Mouse (Mus musculus): Measurements from ENCODE around the gene Hepacam2.

Gene Hepacam2

DNA sequence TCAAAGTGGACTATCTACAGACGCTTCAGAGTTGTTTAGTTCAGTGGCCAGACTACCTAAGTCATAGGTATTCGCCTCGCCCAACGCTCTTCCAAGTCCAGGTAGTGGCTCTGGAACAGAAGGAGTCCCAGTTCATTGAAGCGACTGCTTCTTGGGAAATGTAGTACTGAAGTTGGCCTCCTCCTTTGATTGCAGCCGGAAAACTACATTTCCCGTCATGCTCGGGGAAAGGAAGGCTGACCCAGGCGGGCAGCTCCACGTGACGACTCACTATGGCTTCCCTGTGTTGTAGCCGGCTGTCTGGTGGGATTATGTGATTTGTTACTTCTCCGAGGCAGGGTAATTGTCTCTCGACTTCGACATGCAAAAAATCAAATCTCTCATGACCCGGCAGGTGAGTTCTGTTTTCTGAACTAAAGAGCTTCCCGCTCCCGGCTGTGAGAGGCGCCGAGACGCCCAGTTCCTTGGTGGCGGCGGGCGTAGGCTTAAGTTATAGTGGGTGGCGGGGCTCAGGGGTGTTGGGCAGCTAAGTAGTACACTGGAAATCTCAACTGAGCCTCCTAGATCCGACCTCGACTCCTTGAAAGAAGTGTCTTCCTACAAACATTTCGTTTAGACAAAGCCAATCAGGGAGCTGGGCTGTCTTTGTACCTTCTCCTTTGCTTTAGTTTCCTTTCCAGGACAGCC lies at the start of gene Hepacam2, which contains the start of gene Vps50:
TSS of gene Hepacam2 (minus strand) at position 137 of the 687 bp plus-strand sequence.
TSS of gene Vps50 (plus strand) at position 221 of the 687 bp plus-strand sequence.
- peak; percentile 93 for DNase-seq

DNA sequence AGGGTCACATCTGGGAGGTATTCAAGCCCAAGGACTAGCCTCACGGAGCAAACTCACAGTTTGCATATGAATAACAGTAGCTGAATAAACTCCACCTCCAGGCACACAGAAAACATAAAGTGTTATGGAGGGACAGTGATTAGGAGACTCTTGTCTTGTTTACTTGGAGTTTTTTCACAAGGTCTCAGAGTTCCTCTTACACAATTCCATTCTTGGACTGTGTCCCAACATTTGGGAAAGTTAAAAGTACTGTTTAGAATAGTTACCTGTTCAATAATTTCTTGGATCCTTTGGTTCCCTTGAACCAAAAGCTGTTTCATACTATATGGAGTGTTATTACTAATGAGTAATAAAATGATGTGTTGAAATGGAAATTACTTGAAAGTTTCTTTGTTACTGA lies 46.9 kb upstream of the Hepacam2 start:
- DNase-seq: no peak

DNA sequence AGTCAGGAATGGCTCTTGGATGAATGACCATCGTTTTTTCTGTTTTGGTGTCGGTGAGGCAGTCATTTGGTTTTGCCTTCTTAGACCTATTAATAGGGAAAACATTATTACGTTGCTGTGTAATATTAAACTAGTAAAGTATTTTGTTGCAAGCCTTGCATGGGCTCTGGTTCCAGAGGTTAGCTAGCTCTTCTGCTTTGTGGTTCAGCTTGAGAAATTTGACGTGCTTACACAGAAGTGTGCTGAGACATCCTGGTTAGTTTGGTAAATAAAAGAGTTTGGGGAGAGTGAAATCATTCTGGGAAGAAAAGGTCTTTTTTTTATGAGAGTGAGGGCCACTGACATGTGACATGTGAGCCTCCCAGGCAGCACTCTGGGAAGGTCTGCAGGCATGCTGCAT lies 45.8 kb upstream of the Hepacam2 start:
- DNase-seq: no peak

DNA sequence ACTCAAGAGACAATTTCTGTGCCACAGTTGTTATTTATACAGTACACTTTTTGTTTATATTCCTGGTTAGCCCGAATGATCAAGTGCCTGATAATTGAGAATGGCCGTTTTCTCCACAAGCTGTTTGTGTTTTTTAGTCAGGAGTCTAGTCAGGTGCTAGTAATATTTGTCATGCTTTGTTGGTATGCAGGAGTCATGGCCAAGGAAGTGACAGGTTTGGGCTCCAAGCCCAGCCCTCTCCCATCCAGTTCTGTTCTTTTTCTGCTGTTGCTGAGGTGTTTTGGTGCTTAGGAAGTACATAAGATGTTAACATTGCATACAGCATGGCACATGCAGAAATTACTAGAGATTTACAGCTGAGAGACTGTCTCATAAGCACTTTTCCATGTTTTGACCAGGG lies 41.4 kb upstream of the Hepacam2 start:
- no peak for DNase-seq

DNA sequence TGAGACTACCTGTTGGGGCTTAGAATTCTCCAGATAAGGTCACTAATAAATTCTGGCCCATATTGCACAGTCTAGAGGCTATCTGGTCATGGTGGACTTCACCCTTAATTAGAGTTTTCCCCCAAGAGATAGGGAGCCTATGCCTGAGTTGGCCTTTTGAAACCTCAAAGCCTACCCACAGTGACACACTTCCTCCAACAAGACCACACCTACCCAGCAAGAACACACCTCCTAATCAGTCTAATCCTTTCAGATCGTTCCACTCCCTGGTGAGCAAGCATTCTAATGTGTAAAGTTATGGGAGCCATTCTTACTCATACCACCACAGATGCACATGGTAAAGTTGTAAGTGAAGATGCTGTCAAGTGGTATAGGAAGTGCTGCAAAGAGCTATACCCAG lies 38.0 kb upstream of the Hepacam2 start:
- DNase-seq: no peak

DNA sequence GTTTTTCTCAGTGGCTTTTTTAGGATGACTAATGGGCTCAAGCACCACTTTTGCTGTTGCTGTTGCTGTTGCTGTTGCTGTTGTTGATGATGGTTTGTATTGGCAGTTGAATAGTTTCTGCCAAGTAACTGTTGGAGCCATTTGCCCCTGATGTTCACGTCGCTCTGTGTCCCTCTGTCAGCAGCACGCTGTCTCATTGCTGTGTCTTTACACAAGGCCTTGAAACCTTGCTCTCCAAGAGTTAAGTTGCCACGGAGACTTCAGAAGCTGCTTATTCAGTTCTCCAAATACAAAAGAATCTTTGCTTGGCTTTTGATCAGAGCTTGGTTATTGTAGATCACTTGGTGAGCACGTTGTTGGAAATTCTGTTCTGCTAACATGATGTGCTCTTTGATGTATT lies 33.3 kb upstream of the Hepacam2 start:
- DNase-seq: no peak

DNA sequence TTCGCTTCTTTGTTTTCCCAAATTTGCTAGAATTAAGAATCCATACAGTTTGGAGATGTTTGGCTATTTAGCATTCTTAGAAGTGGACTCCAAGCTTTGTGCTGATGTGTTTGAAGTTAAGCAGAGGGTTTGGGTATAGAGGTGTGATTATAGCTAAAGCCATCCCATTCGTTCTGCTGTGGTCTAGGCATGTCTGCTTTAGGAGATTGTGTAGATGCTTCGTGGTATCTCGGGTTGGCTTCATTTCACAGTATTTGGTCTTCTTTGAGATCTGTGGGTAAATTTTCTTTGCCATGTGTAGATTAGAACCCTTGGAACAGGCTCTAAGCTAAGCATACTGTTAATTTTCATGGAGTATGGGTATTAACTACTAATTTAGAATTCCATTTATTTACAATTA lies 30.1 kb upstream of the Hepacam2 start:
- no peak for DNase-seq

DNA sequence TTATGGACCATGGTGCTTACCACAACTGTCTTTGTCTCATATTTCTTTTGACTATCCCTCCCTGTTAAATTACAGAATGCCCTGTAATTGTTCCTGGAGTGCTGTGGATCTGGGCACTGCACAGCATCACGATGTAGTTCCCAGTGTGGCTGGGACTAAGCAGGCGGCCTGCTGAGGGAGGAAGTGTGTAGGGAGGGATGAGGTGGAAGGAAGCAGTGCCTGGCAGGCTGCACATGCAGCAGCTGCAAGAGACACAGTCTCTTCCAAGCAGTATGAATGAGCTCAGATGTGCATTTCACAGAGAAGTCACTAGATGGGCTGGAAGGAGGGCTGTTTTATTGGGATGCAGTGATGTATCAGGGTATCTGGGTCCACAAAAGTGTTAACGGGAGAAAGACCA lies 14.5 kb upstream of the Hepacam2 start:
- DNase-seq: peak; percentile 63

DNA sequence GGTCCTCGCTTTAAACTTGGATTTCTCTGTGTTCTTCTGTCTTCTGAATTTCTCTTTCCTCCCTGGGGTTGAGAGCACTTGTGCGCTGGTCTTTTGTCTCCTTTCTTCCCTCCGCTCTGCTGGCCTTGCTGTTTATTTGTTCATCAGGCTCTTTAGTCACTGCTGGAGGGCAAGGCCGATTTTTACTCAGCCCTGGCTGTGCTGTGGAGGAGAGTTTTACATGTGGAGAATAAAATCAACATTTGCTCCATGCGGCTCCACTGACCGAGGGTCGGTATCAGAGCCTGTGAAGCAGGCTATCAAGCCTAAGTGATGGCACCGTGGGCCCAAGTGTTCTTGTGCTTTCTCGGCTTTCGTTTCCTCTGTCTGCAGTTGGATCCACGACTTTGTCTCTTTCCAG lies 13.5 kb upstream of the Hepacam2 start:
- DNase-seq: peak; percentile 48

DNA sequence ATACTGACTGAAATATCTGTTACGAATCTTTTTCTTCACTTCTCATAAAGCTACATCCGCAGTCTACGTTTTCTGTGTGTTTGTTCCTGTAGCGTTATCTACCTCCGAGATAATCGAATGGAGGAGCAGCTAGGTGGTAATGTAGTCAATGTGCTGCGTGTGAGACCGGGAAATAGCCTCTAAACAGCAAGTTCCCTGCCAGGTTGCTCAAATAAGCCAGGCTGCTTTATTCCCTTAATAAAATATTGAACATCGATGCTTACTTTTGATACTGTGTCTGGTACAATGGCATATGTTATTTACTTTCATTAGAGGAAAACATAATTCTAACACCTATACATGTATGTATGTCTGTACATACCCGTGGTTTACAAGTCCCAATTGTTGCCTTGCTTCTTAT lies 13.0 kb upstream of the Hepacam2 start:
- peak; percentile 39 for DNase-seq

DNA sequence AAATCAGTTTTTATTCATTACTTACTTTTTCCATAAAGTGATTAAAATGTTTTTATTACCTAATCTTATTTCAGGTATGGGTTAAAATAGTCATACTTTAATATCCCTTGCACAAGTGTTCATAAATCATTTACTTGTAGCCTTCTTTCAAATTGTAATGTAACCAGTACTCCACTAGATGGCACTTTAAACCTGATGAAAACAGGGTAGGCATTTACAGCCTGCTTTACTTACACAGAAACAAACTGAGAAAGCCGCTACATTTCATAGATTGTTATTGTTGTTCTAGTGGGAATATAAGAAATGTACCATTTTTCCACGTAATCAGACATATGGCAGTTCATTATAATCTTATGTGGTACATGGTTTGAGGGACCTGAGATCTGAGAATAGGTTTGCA lies 11.7 kb upstream of the Hepacam2 start:
- peak; percentile 83 for DNase-seq

DNA sequence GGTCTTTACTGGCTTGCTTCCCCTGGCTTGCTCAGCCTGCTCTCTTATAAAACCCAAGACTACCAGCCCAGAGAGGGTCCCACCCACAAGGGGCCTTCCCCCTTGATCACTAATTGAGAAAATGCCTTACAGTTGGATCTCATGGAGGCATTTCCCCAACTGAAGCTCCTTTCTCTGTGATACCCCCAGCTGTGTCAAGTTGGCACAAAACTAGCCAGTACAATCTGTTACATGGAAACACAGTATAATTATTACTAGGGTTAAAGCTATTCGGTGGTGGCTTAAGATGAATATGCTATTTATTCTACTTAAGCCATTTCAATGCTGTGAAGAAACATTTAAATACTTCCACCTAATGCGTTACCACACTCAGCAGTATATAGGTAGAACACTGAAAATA lies 10.1 kb upstream of the Hepacam2 start:
- DNase-seq: peak; percentile 60

DNA sequence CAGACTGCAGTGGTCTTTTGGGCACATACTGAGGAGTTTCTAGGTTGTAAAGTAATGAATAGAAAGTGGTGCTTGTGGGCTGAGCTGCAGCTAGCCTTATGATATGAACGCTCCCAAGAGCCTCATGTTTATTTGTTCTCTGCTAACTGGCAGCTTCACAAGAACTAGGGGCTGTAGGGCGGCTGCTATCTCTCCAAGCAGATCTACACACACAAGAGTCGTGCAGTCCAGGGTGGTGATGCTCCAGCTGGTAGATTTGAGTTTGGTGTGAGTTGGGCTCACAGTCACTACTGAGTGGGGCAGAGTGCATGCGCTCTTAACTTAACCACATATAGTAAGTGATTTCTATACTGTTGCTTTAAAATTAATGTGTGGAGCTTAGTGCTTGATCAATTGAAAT lies 9.0 kb upstream of the Hepacam2 start:
- no peak for DNase-seq

DNA sequence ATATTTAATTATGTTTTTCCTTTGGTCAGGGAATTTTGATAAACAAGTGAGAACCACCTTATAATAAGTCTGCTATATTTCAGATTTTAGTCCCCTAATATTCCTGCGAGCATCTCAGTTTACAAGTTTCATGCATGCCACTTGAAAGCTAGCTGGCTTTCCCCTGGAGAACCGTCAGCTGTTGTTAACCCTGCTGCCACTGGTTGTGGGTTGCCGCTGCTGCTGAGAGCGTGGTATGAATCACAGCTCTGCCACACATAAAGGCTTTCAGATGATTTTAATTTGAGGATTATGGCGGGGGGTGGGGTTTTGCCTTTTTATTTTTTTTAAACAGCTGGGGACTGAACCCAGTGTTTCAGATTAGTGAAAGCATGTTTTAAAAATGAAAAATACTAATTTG lies 7.2 kb upstream of the Hepacam2 start:
- no peak for DNase-seq

DNA sequence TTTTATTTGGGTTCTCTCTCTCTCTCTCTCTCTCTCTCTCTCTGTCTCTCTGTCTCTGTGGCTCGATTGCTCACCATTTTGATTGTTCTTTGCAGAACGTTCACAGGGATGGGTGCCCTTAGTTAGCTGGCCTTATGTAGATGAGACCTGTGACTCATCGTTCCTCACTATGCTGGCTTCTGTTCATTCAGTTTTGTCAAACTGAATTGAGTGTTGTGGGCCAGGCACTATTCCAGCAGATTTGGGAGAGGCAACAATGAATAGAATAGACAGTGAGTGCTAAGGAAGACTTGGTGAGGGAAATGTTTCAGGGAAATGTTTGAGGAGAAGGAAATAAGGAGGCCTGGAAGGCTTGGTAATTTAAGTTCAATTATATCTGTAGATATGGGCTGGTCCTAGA lies 2.2 kb upstream of the Hepacam2 start:
- DNase-seq: no peak

DNA sequence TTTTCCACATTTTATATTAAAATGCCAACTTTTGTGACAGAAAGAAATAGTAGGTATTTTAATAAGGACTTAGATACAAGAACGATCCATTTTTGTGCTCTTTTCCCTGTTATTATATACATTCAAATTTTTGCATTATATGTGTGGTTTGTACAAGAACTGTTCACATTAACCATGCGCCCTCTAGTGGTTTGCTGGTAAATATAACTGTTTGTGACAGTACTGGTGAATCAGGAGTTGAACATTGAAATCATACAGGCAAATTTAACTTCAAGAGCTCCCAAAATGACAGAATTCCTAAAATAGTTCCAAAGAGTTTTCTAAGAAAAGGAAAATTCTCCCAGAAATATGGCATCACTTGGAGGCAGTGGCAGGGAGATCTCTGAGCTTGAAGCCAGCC lies 1.9 kb downstream of the Hepacam2 start:
- DNase-seq: peak; percentile 63

DNA sequence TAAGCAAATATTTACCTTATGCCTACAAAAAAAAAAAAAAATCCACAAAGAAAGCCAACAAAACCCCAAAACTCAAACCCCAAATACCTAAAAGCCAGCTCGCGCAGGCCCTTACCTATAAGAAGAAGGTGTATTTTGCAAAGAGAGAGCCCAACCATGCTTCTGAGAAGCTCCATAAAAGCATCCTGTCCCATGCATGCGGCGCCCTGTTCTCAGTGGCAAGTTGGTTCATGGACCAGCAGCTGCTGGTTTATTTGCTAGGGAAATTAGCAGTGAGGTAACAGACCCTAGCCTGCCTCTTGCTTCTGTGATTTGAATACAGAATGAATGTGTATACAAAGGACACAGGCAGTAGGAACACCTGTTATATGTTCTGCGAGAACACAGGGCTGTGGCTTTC lies 3.8 kb downstream of the Hepacam2 start:
- no peak for DNase-seq

DNA sequence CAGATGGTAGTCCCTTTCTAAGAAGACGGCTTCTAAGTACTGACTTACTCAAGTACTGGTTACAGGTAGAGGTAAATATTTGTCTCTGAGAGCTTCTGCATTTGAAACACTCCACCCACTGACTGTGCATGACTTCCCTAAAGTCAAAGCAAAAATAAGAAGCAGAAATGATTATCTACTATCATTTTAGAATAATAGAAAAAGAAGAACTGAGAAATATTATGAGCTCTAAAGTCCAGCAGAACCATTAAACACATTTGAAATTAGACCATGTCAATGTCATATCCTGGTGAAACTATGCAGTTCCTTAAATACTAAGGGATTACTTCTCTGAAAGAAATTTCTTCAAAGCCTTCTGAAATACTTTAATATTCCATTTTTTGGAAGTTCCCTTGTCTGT lies 10.7 kb downstream of the Hepacam2 start:
- DNase-seq: no peak

DNA sequence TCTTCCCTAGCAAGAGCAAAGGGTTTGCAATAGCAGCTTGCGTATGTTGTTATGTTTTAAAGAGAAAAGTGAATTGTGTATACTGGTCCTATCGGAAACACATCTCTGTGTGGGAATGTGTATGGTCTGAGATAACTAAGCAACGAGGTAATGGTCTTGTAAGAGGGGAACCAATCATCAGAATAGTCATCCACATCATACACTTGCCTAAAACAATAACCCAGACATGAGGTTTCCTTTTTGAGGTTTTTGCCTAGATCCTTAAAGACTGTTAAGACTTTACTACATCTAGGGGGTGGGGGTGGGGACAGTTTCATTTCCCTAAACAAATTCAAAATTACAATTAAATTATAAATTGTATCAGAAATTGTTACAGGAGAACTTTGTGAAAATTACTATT lies 13.0 kb downstream of the Hepacam2 start:
- no peak for DNase-seq

DNA sequence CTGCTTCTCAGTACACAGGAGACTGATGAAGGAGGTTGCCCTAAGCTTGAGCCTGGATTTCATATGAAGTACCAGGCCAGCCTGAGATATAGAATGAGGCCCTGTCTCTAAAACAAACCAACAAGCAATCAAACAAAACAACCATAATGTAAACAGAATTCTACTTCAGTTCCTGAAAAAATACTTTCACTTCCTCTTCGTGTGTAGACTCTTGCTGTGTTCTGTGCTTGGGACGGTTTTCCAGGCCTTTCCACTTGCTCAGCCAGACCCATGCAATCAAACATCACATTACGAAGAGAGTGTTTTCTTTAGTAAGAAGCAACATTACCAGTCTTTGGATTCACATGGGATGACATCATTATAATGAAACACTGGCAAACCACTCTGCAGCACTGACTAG lies 16.4 kb downstream of the Hepacam2 start:
- no peak for DNase-seq

DNA sequence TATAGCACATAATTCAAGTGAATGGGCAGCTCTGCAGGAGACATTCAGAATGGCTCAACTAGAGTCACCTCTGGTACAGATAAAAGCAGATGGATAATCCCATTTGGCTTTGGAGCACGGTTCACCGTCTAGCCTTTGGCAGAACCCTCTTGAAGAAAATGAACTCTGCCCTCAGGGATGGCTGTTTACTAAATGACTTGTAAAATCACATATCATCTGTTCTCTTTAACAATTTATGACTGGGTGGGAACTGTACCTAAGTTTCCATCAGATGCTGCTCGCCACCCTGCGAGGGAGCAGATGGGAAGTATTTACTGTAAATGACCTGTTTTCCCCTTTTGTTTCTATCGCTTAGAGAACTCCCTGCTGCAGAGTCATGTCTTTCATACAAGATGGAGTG lies 18.2 kb downstream of the Hepacam2 start:
- DNase-seq: no peak

DNA sequence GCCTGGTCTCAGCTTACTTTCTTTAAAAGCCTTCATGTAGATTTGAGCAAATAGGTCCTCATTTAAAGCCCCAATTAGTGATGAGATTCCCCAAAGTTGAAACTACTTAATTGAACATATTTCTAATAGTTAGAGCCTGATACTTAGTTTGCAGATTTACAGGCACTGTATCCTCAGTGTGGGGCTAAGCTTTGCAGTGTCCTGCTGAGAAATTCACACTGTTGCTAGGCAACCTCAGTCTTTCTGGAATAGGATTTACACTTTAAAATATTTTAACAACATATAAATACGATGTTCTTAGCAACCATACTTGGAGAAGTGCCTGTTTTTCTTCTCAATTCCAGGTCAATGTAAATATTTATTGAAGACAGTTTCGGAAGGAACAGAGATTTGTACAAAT lies 21.8 kb downstream of the Hepacam2 start:
- DNase-seq: no peak

DNA sequence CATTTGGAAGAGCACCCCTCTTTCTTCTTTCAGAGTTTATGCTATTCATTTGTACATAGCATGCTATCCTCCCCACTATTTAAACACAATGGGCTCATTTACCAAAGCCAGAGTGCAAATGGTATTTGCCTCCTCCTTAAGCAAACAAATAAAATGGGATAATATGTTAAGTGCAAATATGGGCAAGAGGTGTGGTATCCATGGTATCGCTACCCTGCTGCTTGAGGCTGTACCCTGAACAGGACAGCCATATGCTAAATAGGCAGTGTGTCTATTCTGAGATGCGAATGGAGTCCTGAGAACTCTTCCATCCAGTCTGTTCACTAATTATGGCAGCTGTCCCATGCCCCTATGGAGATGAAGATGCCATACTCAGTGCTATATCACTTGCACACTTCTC lies 27.4 kb downstream of the Hepacam2 start:
- no peak for DNase-seq

DNA sequence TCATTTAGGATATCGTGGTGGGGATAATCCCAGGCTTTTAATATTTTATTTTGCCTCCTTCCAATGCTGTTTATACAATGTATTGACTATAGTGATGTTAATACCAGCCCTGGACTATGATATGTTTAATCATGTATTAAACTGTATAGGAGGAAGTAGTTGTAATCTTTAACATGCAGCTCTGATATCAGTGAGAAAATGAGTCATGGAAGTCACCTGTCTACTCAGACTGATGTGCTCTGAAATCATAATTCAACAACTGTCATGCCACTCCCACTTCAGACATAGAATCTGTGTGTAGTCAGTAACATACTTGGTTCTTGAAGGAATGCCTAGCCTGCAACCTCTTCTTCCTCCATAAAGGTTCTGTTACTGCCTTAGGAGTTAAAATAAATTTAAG lies 29.5 kb downstream of the Hepacam2 start:
- no peak for DNase-seq

DNA sequence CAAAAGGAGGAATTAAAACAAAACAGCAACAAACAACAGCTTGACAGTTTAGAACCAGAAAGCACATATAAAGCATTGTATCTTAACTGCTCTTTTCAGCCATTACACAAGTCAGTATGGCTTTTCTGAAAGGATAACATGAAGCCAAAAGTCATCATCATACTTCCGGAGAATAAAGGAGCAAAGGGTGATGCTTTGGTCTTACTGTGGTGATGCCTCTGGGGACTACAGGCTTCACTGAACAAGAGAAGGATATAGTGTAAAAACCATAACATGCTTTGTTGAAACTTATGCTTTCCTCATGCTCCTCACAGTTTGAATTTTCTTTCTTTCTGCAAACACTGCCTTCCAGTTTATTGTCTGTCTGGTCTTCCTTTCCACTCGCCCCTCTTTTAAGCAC lies 34.5 kb downstream of the Hepacam2 start:
- DNase-seq: no peak

DNA sequence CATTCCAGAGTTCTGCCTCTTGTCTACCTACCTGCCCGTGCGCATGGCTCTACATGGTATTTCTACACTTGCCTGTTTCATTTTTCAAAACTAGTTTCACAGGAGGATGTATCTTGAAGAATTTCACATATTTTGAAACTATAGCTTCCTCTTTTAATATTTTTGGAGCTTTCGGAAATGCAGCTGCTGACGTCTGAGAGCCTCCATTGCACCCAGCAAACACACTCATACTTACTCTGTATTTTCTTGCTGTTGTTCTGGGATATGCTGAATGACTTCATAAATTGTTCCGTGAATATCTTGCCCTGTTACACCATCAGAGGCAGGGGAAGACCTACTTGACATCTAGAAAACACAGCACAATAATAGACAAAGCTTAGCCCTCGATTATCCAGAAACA lies 35.1 kb downstream of the Hepacam2 start:
- no peak for DNase-seq
